8 mouse cellular contexts compared by ENCODE assay signal in the genomic region with DNA sequence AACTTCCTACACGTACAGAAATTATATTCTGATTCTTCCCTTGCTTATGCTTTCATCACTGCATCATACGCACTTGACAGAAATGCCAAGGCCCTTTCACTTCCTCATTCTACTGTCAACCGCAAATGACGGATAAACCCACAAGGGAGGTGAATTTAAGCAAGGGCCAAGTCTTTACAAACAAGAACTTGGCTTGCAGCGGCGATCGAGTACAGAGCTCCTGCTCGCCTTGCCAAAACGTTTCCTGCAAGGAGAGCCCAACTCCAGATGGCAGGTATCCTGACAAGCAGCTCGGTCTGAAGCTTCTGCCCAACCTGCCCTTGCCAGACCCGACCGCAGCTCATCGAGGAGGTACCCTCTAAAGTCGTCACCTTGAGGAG. TPM values are rescaled to one million over a fixed set of nuclear protein-coding genes. Genes with fewer than 3 reads are reported as not detected.
A peak's percentile ranks its signal among the peaks of the same experiment; 100 is the strongest.
DNase-seq lines count a peak whose midpoint lies in the region; ATAC-seq lines count a peak whose summit lies in the region.

No protein-coding gene starts in this region.

- DNase-seq in heart, postnatal 4 days: no peak
- DNase-seq in skeletal muscle tissue, adult 2 months (ENCODE audit: low read depth, low spot score): peak; percentile 76
- DNase-seq in right cerebral cortex, postnatal 10 days (ENCODE audit: low spot score in 2 of 2): no peak
- DNase-seq in thymus, postnatal 14 days: no peak

- H3K4me3 ChIP-seq in heart, embryonic 13.5 days: peak overlapping the region; percentile 88
- H3K4me3 ChIP-seq in liver, embryonic 16.5 days (ENCODE audit: low read depth, low read length): peak overlapping the region; percentile 81

- no peaks in the 10 kb centered on the region for H3K9me3 ChIP-seq in heart, embryonic 13.5 days
- no peaks in the 10 kb centered on the region for H3K9me3 ChIP-seq in liver, embryonic 16.5 days (replicated peaks; ENCODE audit: control insufficient read depth, low read length)

- peaks cover 16% of the 10 kb centered on the region for H3K36me3 ChIP-seq in heart, embryonic 13.5 days
- peaks cover 2% of the 10 kb centered on the region for H3K36me3 ChIP-seq in liver, embryonic 16.5 days (ENCODE audit: control insufficient read depth, insufficient read depth)

- no peak for ATAC-seq in heart, embryonic 13.5 days (ENCODE audit: extremely low read depth, insufficient number of reproducible peaks, low FRiP score, low TSS enrichment)
- peak; percentile 24 for ATAC-seq in activated CD4-positive, CD25-positive, alpha-beta regulatory T cell, adult 4 months
- ATAC-seq in granulocyte monocyte progenitor cell, adult 5-6 weeks (replicated peaks; ENCODE audit: poor library complexity, severe bottlenecking): peak; percentile 66
- ATAC-seq in liver, embryonic 16.5 days (ENCODE audit: low read depth): peak; percentile 0

- H3K27ac ChIP-seq in heart, embryonic 13.5 days (replicated peaks): peak overlapping the region; percentile 99
- peak overlapping the region; percentile 99 for H3K27ac ChIP-seq in liver, embryonic 16.5 days (ENCODE audit: low read length)

- WGBS in heart, embryonic 13.5 days: under 1% methylated on average over 14 of the region's 14 CpGs
- WGBS in liver, embryonic 16.5 days (ENCODE audit: insufficient replicate concordance): 1% methylated on average over 14 of the region's 14 CpGs

- no peaks in the 10 kb centered on the region for H3K27me3 ChIP-seq in heart, embryonic 13.5 days (replicated peaks)
- H3K27me3 ChIP-seq in liver, embryonic 16.5 days (ENCODE audit: control insufficient read depth, insufficient read depth, low read depth, low read length): no peaks in the 10 kb centered on the region

- H3K4me1 ChIP-seq in heart, embryonic 13.5 days: peaks cover 39% of the 10 kb centered on the region
- H3K4me1 ChIP-seq in liver, embryonic 16.5 days (ENCODE audit: control insufficient read depth, low read depth, low read length): peaks cover 40% of the 10 kb centered on the region

- H3K4me2 ChIP-seq in heart, embryonic 13.5 days: peak overlapping the region; percentile 77
- peak overlapping the region; percentile 89 for H3K4me2 ChIP-seq in liver, embryonic 16.5 days (ENCODE audit: low read depth, low read length)

- H3K9ac ChIP-seq in heart, embryonic 13.5 days: peak overlapping the region; percentile 89
- peak overlapping the region; percentile 94 for H3K9ac ChIP-seq in liver, embryonic 16.5 days (ENCODE audit: low read depth, low read length)

RNA-seq across cellular contexts. Expression of a gene that starts 0.6 kb away (rescaled TPM):
- 57.6 and 64.7 TPM in 2 replicates for polyA plus RNA-seq in heart, embryonic 13.5 days (2015; fragmentation: Nextera tagmentation; extraction: Ambion mirVana)
- 10 to 100 TPM; 42.7 to 43.8 TPM for total RNA-seq in heart, postnatal 4 days (2021)
- 10 to 100 TPM; 73.3 to 92.6 TPM for polyA plus RNA-seq in activated CD4-positive, CD25-positive, alpha-beta regulatory T cell, adult 4 months (2017; shearing (Covaris generic))
- total RNA-seq in granulocyte monocyte progenitor cell, adult 5-6 weeks (2014; fragmentation: Nextera tagmentation): 36.8 and 37.6 TPM in 2 replicates
- 23.9 and 30.2 TPM in 2 replicates for total RNA-seq in granulocyte monocyte progenitor cell, adult 5-6 weeks (2017)
- polyA plus RNA-seq in liver, embryonic 16.5 days (2015; fragmentation: Nextera tagmentation; extraction: Ambion mirVana): 29.1 and 29.3 TPM in 2 replicates

RNA-seq across cellular contexts. Expression of a gene that starts 25.0 kb away (rescaled TPM):
- not detected in 2 replicates for polyA plus RNA-seq in heart, embryonic 13.5 days (2015; fragmentation: Nextera tagmentation; extraction: Ambion mirVana)
- total RNA-seq in heart, postnatal 4 days (2021): not detected
- polyA plus RNA-seq in activated CD4-positive, CD25-positive, alpha-beta regulatory T cell, adult 4 months (2017; shearing (Covaris generic)): not detected
- not detected in 2 replicates for total RNA-seq in granulocyte monocyte progenitor cell, adult 5-6 weeks (2014; fragmentation: Nextera tagmentation)
- not detected in 2 replicates for total RNA-seq in granulocyte monocyte progenitor cell, adult 5-6 weeks (2017)
- polyA plus RNA-seq in liver, embryonic 16.5 days (2015; fragmentation: Nextera tagmentation; extraction: Ambion mirVana): not detected in 2 replicates
